Mouse (Mus musculus) limb, embryonic 11.5 days (tissue): Measurements from ENCODE around the gene Elk4. TPM values are rescaled to one million over a fixed set of nuclear protein-coding genes. Genes with fewer than 3 reads are reported as not detected.

Source experiments
- ATAC-seq: fragments of 200-750 bp; cut with Nextera tagmentation; 2 replicates; pipeline ENCODE4 v1.8.0; 2017; ENCODE audit warnings: low read depth; ENCODE audit not compliant: insufficient number of reproducible peaks, low FRiP score, low TSS enrichment
- DNase-seq: peaks from one replicate; pipeline ENCODE4 v3.0.0-alpha.2; 2015; ENCODE audit warnings: low spot score
- H3K27ac ChIP-seq: fragments of 300-500 bp; sonication (generic); replicated peaks from 2 replicates; pipeline ENCODE4 v1.5.1; 2014; ENCODE audit warnings: low read depth, mild to moderate bottlenecking, low read length
- H3K27me3 ChIP-seq: fragments of 300-500 bp; sonication (generic); 2 replicates; pipeline ENCODE4 v1.6.1; 2014; ENCODE audit warnings: mild to moderate bottlenecking, low read length, mixed read lengths; ENCODE audit not compliant: control insufficient read depth, insufficient read depth
- H3K36me3 ChIP-seq: fragments of 300-500 bp; sonication (generic); 2 replicates; pipeline ENCODE4 v1.6.1; 2014; ENCODE audit warnings: mild to moderate bottlenecking, low read length, moderate library complexity, mixed read lengths; ENCODE audit not compliant: control insufficient read depth, insufficient read depth
- H3K4me1 ChIP-seq: fragments of 300-500 bp; sonication (generic); 2 replicates; pipeline ENCODE4 v1.6.1; 2014; ENCODE audit warnings: low read length, mixed read lengths; ENCODE audit not compliant: control insufficient read depth, insufficient read depth
- H3K4me2 ChIP-seq: fragments of 300-500 bp; sonication (generic); 2 replicates; pipeline ENCODE4 v1.6.1; 2014; ENCODE audit warnings: low read depth, mild to moderate bottlenecking, moderate library complexity; ENCODE audit not compliant: severe bottlenecking
- H3K4me3 ChIP-seq: fragments of 300-500 bp; sonication (generic); 2 replicates; pipeline ENCODE4 v1.5.1; 2014; ENCODE audit warnings: low read depth, low read length
- H3K9ac ChIP-seq: fragments of 300-500 bp; sonication (generic); 2 replicates; pipeline ENCODE4 v1.6.1; 2014; ENCODE audit warnings: mild to moderate bottlenecking, low read length
- H3K9me3 ChIP-seq: fragments of 300-500 bp; sonication (generic); 2 replicates; pipeline ENCODE4 v1.6.1; 2016; ENCODE audit warnings: low read length; ENCODE audit not compliant: control insufficient read depth
- WGBS: fragments of 180-500 bp; shearing (Covaris S2); extraction: QIAGEN DNeasy Blood & Tissue Kit; methylation state at CpG from one replicate; pipeline ENCODE4 v1.1.7; 2014; 5-methylcytosine and 5-hydroxymethylcytosine counted together
- polyA plus RNA-seq: library from polyadenylated mRNA; unstranded; fragments of >200 nt; fragmentation: Nextera tagmentation; extraction: Ambion mirVana; gene quantifications from 2 replicates; pipeline ENCODE4 v1.2.1, GENCODE M21; 2014

Gene Elk4
- polyA plus RNA-seq, 1 experiment from 2014 or later = 17.1 TPM

DNA sequence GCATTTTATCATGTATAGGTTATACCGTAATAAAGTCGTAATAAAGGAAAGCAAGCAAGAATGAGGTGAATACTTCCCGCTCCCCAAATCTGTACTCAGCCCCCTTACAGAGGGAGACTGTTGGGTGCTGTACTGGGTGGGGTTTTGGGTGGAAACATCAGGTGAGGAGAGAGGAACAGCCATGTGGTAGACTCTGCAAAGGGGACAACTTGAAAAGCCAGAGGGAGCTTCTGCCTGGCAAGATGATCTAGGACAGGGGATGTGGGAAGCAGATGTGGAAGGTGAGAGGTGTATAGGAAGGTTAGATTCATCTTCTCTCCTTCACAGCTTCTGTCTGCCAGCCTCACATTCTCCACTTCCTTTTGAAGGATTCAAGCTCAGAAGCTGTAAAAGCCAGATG lies 63.3 kb downstream of the Elk4 start:
- Histone ChIP-seq H3K27ac (no peak overlapping the region), H3K9me3 (no peaks in the 10 kb centered on the region), H3K36me3 (no peaks in the 10 kb centered on the region), H3K27me3 (peaks cover 38% of the 10 kb centered on the region), H3K4me2 (no peak overlapping the region), H3K9ac (no peak overlapping the region), H3K4me1 (peaks cover 13% of the 10 kb centered on the region), H3K4me3 (no peak overlapping the region)
- DNase-seq (no peak), ATAC-seq (no peak)
- 73% methylated on average over 3 of the region's 3 CpGs for WGBS

DNA sequence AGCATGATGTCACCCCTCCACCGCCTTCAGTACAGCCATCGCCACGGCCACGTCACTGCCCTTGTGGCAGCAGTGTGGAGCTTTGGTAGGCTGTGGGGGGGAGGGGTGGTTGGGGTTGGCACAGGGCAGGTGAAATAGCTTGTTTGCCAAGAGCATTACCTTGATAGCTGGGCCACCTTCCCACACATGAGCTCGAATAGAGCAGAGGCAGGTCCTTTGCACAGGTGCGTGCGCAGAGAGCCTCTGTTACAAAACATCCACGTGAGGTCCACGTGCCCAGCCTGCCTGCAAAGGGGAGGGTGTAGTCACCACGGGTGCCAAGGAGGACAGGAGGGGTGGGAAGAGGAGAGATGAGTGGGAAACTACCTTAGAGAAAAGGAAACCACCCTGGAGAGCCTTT lies 68.2 kb downstream of the Elk4 start:
- Histone ChIP-seq H3K4me1 (0 out of 2 replicates have a peak, but pooled peaks cover 4% of the 10 kb centered on the region), H3K4me3 (no peak overlapping the region), H3K36me3 (no peaks in the 10 kb centered on the region), H3K27ac (no peak overlapping the region), H3K9ac (no peak overlapping the region), H3K9me3 (no peaks in the 10 kb centered on the region), H3K4me2 (no peak overlapping the region), H3K27me3 (no peaks in the 10 kb centered on the region)
- 89% methylated on average over 10 of the region's 10 CpGs for WGBS
- no peak for ATAC-seq
- no peak for DNase-seq

DNA sequence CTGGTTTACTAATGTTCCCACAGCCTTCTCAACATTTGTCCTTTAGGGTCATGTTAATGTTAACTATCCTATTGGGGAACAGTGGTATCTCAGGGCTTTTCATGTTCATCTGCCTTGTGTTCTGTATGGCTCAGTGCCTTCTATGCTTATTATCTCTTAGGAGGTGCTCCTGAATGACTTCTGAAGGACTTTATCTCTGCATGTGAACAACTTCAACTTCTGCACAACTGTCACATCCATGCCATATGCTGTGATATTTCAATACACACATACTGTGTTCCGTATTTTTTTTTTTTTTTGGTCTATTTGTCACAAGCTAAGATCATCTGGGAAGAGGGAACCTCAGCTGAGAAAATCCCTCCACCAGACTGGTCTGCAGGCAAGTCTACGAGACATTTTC lies 71.0 kb downstream of the Elk4 start:
- Histone ChIP-seq H3K27me3 (no peaks in the 10 kb centered on the region), H3K27ac (no peak overlapping the region), H3K4me3 (no peak overlapping the region), H3K4me1 (no peaks in the 10 kb centered on the region), H3K4me2 (no peak overlapping the region), H3K9ac (no peak overlapping the region), H3K36me3 (no peaks in the 10 kb centered on the region), H3K9me3 (no peaks in the 10 kb centered on the region; the same call in 1 of the 2 replicates)
- no peak for ATAC-seq
- DNase-seq = no peak
- whole genome bisulfite sequencing = 88% methylated on average over 2 of the region's 2 CpGs

Other genes with a start within 250 kb of the Elk4 start
- gene Pm20d1, start 210.2 kb upstream of the Elk4 start, polyA plus RNA-seq = 2.3 and 2.4 TPM in 2 replicates
- gene Slc41a1, start 180.1 kb upstream of the Elk4 start, polyA plus RNA-seq = 11.6 and 12.8 TPM in 2 replicates
- gene Rab29, start 140.4 kb upstream of the Elk4 start, polyA plus RNA-seq = 8.5 and 10.7 TPM in 2 replicates
- gene Nucks1, start 97.1 kb upstream of the Elk4 start, polyA plus RNA-seq = 63.3 and 63.4 TPM in 2 replicates
- gene Slc45a3, start 44.6 kb upstream of the Elk4 start, polyA plus RNA-seq = 1.7 and 2.3 TPM in 2 replicates
- 8.6 and 10.6 TPM in 2 replicates for gene Mfsd4a, start 60.5 kb downstream of the Elk4 start, polyA plus RNA-seq
- 3.7 and 3.9 TPM in 2 replicates for gene Cdk18, start 132.1 kb downstream of the Elk4 start, polyA plus RNA-seq
- gene Lemd1, start 183.8 kb downstream of the Elk4 start, polyA plus RNA-seq = 1.2 and 1.5 TPM in 2 replicates
- 0.87 and 1.1 TPM in 2 replicates for gene AC124108.1, start 183.8 kb downstream of the Elk4 start, polyA plus RNA-seq
- not detected in 2 replicates for gene Gm10188, start 222.2 kb downstream of the Elk4 start, polyA plus RNA-seq